Mouse (Mus musculus) forebrain, embryonic 16.5 days (tissue): ENCODE results near the gene Elmod1. TPM values are rescaled to one million over a fixed set of nuclear protein-coding genes. Genes with fewer than 3 reads are reported as not detected.

Experiments
- ATAC-seq: fragments of 200-750 bp; cut with Nextera tagmentation; 2 replicates; pipeline ENCODE4 v1.8.0; 2017; ENCODE audit warnings: mild to moderate bottlenecking, moderate library complexity
- H3K27ac ChIP-seq: fragments of 300-500 bp; sonication (generic); 2 replicates; pipeline ENCODE4 v1.5.1; 2014; ENCODE audit warnings: low read length, control low read depth
- H3K27me3 ChIP-seq: fragments of 300-500 bp; sonication (generic); replicated peaks from 2 replicates; pipeline ENCODE4 v1.6.1; 2014; ENCODE audit warnings: low read length; ENCODE audit not compliant: control insufficient read depth, insufficient read depth
- H3K36me3 ChIP-seq: fragments of 300-500 bp; sonication (generic); 2 replicates; pipeline ENCODE4 v1.6.1; 2014; ENCODE audit not compliant: control insufficient read depth, insufficient read depth
- H3K4me1 ChIP-seq: fragments of 300-500 bp; sonication (generic); replicated peaks from 2 replicates; pipeline ENCODE4 v1.6.1; 2014; ENCODE audit warnings: low read length; ENCODE audit not compliant: control insufficient read depth, insufficient read depth
- H3K4me2 ChIP-seq: fragments of 300-500 bp; sonication (generic); 2 replicates; pipeline ENCODE4 v1.6.1; 2014; ENCODE audit warnings: mild to moderate bottlenecking, low read length, control low read depth
- H3K4me3 ChIP-seq: fragments of 300-500 bp; sonication (generic); replicated peaks from 2 replicates; pipeline ENCODE4 v1.5.1; 2014; ENCODE audit warnings: mild to moderate bottlenecking, low read length, control low read depth
- H3K9ac ChIP-seq: fragments of 300-500 bp; sonication (generic); replicated peaks from 2 replicates; pipeline ENCODE4 v1.6.1; 2014; ENCODE audit warnings: low read depth, low read length, control low read depth
- H3K9me3 ChIP-seq: fragments of 300-500 bp; sonication (generic); 2 replicates; pipeline ENCODE4 v1.6.1; 2016; ENCODE audit warnings: low read length; ENCODE audit not compliant: control insufficient read depth
- WGBS: fragments of 180-500 bp; shearing (Covaris S2); extraction: QIAGEN DNeasy Blood & Tissue Kit; methylation state at CpG from one replicate; pipeline ENCODE4 v1.1.7; 2014; 5-methylcytosine and 5-hydroxymethylcytosine counted together
- polyA plus RNA-seq: library from polyadenylated mRNA; unstranded; fragments of >200 nt; fragmentation: Nextera tagmentation; extraction: Ambion mirVana; gene quantifications from 2 replicates; pipeline ENCODE4 v1.2.1, GENCODE M21; 2015

The Elmod1 gene
- polyA plus RNA-seq, 1 experiment from 2014 or later: 39.6 TPM

DNA sequence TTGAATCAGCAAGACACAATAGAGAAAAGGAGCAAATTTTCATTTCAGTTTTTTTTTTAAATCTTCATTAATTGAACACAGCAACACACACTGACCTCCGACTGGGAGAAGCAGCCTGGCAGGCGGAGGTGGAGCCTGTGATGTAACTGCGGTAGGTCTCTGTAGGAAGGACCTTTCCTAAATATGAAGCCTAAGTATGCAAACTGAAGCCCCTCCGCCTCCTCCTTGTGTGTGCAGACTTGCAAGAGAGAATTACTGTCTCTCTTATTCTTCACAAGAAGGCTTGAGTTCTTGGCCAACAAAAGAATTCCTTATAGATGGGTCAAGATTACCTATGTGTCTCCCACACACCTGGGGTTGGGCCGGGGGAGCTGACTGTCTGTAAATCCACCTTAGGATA is 1.9 kb downstream of the Elmod1 start:
- Histone ChIP-seq H3K27me3 (no peaks in the 10 kb centered on the region), H3K36me3 (no peaks in the 10 kb centered on the region), H3K4me3 (peak overlapping the region; percentile 78), H3K9ac (peak overlapping the region; percentile 93), H3K9me3 (no peaks in the 10 kb centered on the region), H3K4me1 (peaks cover 12% of the 10 kb centered on the region), H3K4me2 (peak overlapping the region; percentile 80), H3K27ac (peak overlapping the region; percentile 96)
- 52% methylated on average over 5 of the region's 5 CpGs for WGBS
- ATAC-seq: no peak

GRCm38 (mm10) chr9:53972358-53972757 is 2.7 kb downstream of the Elmod1 start:
- ATAC-seq: no peak
- Histone ChIP-seq H3K4me2 (peak overlapping the region; percentile 35), H3K9ac (no peak overlapping the region), H3K9me3 (no peaks in the 10 kb centered on the region), H3K36me3 (no peaks in the 10 kb centered on the region), H3K27me3 (no peaks in the 10 kb centered on the region), H3K27ac (no peak overlapping the region), H3K4me1 (peaks cover 20% of the 10 kb centered on the region), H3K4me3 (0 out of 2 replicates have a peak overlapping the region, but pooled peaks have one; percentile 7)

GRCm38 (mm10) chr9:53967610-53968368 is 7.3 kb downstream of the Elmod1 start:
- Histone ChIP-seq H3K4me3 (no peak overlapping the region), H3K4me1 (peaks cover 17% of the 10 kb centered on the region), H3K27ac (peak overlapping the region; percentile 18; the same call in 1 of the 2 replicates), H3K27me3 (no peaks in the 10 kb centered on the region), H3K36me3 (no peaks in the 10 kb centered on the region), H3K4me2 (no peak overlapping the region), H3K9me3 (no peaks in the 10 kb centered on the region), H3K9ac (no peak overlapping the region)
- peak; percentile 75 for ATAC-seq
- 41% methylated on average over 9 of the region's 9 CpGs for WGBS

- Histone ChIP-seq H3K9me3 (no peaks in the 10 kb centered on the region), H3K4me3 (no peak overlapping the region), H3K4me2 (no peak overlapping the region), H3K36me3 (no peaks in the 10 kb centered on the region), H3K9ac (no peak overlapping the region), H3K27ac (no peak overlapping the region), H3K27me3 (no peaks in the 10 kb centered on the region), H3K4me1 (no peaks in the 10 kb centered on the region)
- WGBS: 87% methylated on average over 11 of the region's 11 CpGs
- ATAC-seq: no peak
Observed at GRCm38 (mm10) chr9:53957021-53957420, 18.1 kb downstream of the Elmod1 start.

DNA sequence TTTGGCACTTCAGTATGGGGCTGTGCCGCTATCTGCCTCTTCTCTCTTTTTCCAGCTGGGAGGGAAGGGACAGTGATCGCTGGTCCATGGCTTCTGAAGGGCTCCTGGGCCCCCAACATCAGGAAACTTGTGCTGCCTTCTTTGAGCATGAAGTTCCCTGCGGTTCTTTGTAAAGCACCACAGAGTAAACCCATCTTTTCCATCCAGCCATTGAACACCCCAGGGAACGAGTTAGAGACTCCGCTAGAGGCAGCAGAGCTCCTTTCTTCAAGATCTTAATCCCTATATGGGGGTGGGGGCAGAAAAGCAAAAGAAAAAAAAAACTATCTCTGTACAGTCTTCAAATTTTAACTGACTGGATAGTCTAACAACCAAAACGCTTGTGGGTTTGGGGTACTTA is 20.2 kb downstream of the Elmod1 start:
- no peak overlapping the region for H3K9ac ChIP-seq
- H3K4me2 ChIP-seq: no peak overlapping the region
- no peak overlapping the region for H3K27ac ChIP-seq
- no peaks in the 10 kb centered on the region for H3K36me3 ChIP-seq
- no peak for ATAC-seq
- H3K9me3 ChIP-seq: no peaks in the 10 kb centered on the region
- H3K4me1 ChIP-seq: no peaks in the 10 kb centered on the region
- no peaks in the 10 kb centered on the region for H3K27me3 ChIP-seq
- WGBS: 13% methylated on average over 6 of the region's 6 CpGs
- no peak overlapping the region for H3K4me3 ChIP-seq

DNA sequence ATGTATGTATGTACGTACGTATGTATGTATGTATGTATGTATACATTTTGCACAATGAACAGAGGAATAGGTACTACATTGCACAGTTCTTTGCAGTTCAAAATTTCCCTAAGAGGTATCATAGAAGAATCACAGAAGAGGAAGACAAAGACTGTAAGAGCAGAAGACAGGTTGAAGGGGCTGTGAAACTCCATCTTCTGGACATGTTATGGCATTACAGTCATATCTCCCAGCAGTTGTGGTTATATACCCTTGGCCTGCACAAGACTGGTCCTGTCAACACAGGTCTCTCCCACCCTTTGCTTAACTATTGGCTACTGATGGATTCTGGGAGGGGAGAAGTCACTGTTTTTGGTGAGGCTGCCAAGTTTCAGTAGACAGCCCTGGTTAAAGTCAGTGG is 27.6 kb downstream of the Elmod1 start:
- no peak for ATAC-seq
- H3K27ac ChIP-seq: no peak overlapping the region

DNA sequence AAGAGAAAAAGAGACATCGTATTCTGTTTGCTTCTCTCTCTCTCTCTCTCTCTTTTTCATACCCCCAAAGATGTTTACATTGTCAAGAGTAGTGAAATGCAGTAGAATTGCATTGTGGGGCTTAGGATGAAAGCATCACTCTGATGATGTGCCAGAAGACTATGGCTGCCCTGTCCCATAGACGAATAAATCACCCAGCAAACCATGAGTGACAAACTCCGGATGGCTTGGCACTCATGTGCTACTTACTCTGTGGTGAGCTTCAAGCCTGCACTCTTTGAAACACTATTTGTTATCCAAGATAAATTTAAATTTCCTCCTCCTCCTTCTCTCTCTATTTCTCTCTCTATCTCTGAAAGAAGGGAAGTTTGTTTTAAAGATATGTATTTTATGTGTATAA is 36.5 kb downstream of the Elmod1 start:
- Histone ChIP-seq H3K4me2 (no peak overlapping the region), H3K4me3 (no peak overlapping the region), H3K9ac (no peak overlapping the region), H3K4me1 (peaks cover 5% of the 10 kb centered on the region; the same call in 1 of the 2 replicates), H3K27me3 (no peaks in the 10 kb centered on the region), H3K36me3 (no peaks in the 10 kb centered on the region), H3K27ac (no peak overlapping the region), H3K9me3 (no peaks in the 10 kb centered on the region)
- ATAC-seq: no peak
- 79% methylated on average over 3 of the region's 3 CpGs for WGBS

More for the DNA sequence above, 27.6 kb downstream of the Elmod1 start:
- Histone ChIP-seq H3K36me3 (no peaks in the 10 kb centered on the region), H3K9ac (no peak overlapping the region), H3K4me2 (no peak overlapping the region), H3K27me3 (no peaks in the 10 kb centered on the region), H3K4me1 (no peaks in the 10 kb centered on the region), H3K9me3 (no peaks in the 10 kb centered on the region), H3K4me3 (no peak overlapping the region)
- 100% methylated on average over 2 of the region's 2 CpGs for WGBS

- no peaks in the 10 kb centered on the region for H3K27me3 ChIP-seq
- H3K9me3 ChIP-seq: no peaks in the 10 kb centered on the region
- 61% methylated on average over 13 of the region's 13 CpGs for WGBS
- H3K4me1 ChIP-seq: peaks cover 16% of the 10 kb centered on the region
- no peak for ATAC-seq
- H3K4me2 ChIP-seq: no peak overlapping the region
- H3K27ac ChIP-seq: peak overlapping the region; percentile 34
- no peak overlapping the region for H3K9ac ChIP-seq
- H3K4me3 ChIP-seq: no peak overlapping the region
- H3K36me3 ChIP-seq: no peaks in the 10 kb centered on the region
Observed at GRCm38 (mm10) chr9:53934179-53934578, 40.9 kb downstream of the Elmod1 start.

DNA sequence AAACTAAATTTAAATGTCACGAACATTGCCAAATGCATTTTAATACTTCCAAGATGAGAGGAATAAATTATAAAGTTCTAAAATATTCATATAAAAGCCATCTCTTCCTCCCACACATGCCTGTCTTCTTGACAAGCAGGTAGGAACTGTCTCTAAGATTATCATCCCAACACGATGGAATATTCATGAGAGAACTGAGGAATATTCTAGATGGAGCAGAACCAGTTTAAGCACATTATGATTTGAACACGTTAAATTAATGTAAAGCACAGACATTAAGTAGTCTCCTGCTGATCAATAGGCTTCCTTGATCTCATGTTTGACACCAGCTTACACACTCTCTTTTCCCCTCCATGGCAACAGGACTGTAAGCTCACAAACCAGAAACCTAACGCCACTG is 41.7 kb downstream of the Elmod1 start:
- H3K4me2 ChIP-seq: no peak overlapping the region
- H3K4me1 ChIP-seq: peaks cover 16% of the 10 kb centered on the region
- no peak overlapping the region for H3K9ac ChIP-seq
- 65% methylated on average over 4 of the region's 4 CpGs for WGBS
- H3K9me3 ChIP-seq: no peaks in the 10 kb centered on the region
- ATAC-seq: peak; percentile 64
- H3K4me3 ChIP-seq: no peak overlapping the region
- no peaks in the 10 kb centered on the region for H3K36me3 ChIP-seq
- H3K27ac ChIP-seq: 0 out of 2 replicates have a peak overlapping the region, but pooled peaks have one; percentile 5
- no peaks in the 10 kb centered on the region for H3K27me3 ChIP-seq
